Mouse (Mus musculus) limb, embryonic 10.5 days (tissue): ENCODE data around the gene Ift140. TPM values are rescaled to one million over a fixed set of nuclear protein-coding genes. Genes with fewer than 3 reads are reported as not detected.
A peak's percentile ranks its signal among the peaks of the same experiment; 100 is the strongest.
"Not testable (repeated sequence)": the region's sequence is repeated elsewhere in the genome, so short reads cannot be mapped to it uniquely, and the experiment has no call there.

Experiments
- DNase-seq: peaks from one replicate; pipeline ENCODE4 v3.0.0-alpha.2; 2017; ENCODE audit warnings: low spot score
- H3K27ac ChIP-seq: fragments of 300-500 bp; sonication (generic); 2 replicates; pipeline ENCODE4 v1.5.1; 2016; ENCODE audit warnings: mild to moderate bottlenecking
- H3K27me3 ChIP-seq: fragments of 300-500 bp; sonication (generic); 2 replicates; pipeline ENCODE4 v1.6.1; 2016; ENCODE audit warnings: low read depth, mild to moderate bottlenecking; ENCODE audit not compliant: poor library complexity, severe bottlenecking
- H3K36me3 ChIP-seq: fragments of 300-500 bp; sonication (generic); 2 replicates; pipeline ENCODE4 v1.6.1; 2016; ENCODE audit warnings: mild to moderate bottlenecking, moderate library complexity
- H3K4me1 ChIP-seq: fragments of 300-500 bp; sonication (generic); 2 replicates; pipeline ENCODE4 v1.6.1; 2016
- H3K4me3 ChIP-seq: fragments of 300-500 bp; sonication (generic); 2 replicates; pipeline ENCODE4 v1.5.1; 2016; ENCODE audit warnings: mild to moderate bottlenecking, moderate library complexity
- H3K9me3 ChIP-seq: fragments of 300-500 bp; sonication (generic); replicated peaks from 2 replicates; pipeline ENCODE4 v1.6.1; 2016; ENCODE audit warnings: mild to moderate bottlenecking
- WGBS: fragments of 180-500 bp; shearing (Covaris S2); methylation state at CpG from one replicate; pipeline ENCODE4 v1.1.7; 2016; 5-methylcytosine and 5-hydroxymethylcytosine counted together
- polyA plus RNA-seq: library from polyadenylated mRNA; unstranded; fragments of >200 nt; fragmentation: Nextera tagmentation; extraction: Ambion mirVana; gene quantifications from 2 replicates; pipeline ENCODE4 v1.2.1, GENCODE M21; 2016

Ift140 gene
- polyA plus RNA-seq, 1 experiment from 2014 or later, result 30.0 TPM

DNA sequence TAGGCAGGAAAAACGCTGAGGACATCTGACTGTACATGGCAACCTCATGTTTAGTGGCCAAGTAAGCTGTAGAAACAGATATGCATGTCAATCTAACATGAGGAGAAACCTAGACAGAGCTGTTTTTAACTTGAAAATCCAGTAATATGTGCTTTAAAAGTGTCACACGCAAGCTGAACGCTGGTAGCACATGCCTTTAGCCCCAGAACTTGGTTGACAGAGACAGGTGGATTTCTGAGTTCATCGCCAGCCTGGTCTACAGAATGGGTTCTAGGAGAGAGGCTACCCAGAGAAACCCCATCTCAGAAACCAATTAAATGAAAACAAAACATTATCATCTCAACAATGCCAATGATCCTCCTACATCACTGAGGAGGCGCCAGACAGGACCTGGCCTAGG lies 95.3 kb downstream of the Ift140 start:
- Histone ChIP-seq H3K4me3 (no peak overlapping the region), H3K27ac (no peak overlapping the region), H3K27me3 (no peaks in the 10 kb centered on the region), H3K9me3 (no peaks in the 10 kb centered on the region), H3K4me1 (peaks cover 13% of the 10 kb centered on the region), H3K36me3 (peaks cover 81% of the 10 kb centered on the region)
- no peak for DNase-seq
- 95% methylated on average over 5 of the region's 5 CpGs for WGBS

DNA sequence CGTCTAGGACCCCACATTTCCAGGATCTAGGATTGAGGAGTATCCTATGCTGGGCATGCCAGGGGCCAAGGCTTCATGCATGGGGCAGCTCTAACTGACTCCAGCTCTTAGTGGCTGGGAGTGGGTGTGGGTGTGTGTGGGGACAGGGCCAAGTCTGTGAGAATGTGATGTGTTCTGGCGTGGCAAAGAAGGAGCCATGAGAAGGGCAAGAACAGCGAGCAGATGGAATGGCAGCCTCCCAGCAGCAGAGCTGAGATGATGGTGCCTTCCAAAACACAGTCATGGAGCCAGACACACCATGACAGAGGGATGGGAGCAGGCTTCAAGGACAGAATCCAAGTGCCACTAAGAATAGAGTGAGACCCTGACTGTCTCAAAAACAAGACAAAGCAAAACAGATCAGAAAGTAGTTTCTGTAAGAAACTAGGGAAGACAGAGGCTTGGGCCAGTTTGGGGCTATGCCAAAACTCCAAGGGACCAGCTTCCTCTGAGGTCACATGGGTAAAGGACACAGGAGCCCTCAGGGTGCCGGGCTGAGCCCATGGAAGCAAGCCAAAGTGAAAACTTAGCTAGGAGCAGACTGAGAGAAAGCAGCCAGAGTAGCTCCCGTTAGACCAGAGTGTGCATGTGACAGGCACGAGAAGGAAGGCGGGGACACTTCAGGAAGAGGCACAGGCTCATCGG lies 96.0 kb downstream of the Ift140 start:
- Histone ChIP-seq H3K36me3 (peaks cover 75% of the 10 kb centered on the region), H3K27me3 (no peaks in the 10 kb centered on the region), H3K4me3 (no peak overlapping the region), H3K27ac (no peak overlapping the region), H3K4me1 (peaks cover 16% of the 10 kb centered on the region), H3K9me3 (no peaks in the 10 kb centered on the region)
- no peak for DNase-seq
- WGBS, result 87% methylated on average over 8 of the region's 8 CpGs

DNA sequence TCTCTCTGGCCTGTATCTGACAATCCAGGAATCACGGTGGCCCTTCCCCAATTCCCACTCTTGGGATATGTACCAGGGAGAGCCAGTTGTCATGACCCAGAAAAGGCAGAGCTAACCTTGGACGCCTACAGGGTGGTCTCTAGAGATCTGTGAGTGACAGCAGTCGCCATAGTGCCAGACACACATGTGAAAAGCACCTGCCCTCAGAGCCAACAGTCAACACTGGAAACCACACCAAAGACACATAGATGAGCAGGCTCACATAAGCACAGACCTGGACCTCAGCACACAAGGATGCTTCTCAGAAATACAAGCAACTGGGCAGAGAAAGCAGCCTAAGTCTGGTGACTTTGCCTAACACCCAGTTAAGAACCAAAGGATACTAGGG lies 96.5 kb downstream of the Ift140 start:
- H3K27me3 ChIP-seq, result no peaks in the 10 kb centered on the region
- H3K36me3 ChIP-seq, result peaks cover 69% of the 10 kb centered on the region
- no peak for DNase-seq
- 89% methylated on average over 3 of the region's 3 CpGs for WGBS
- H3K4me1 ChIP-seq, result peaks cover 16% of the 10 kb centered on the region
- H3K27ac ChIP-seq, result no peak overlapping the region
- H3K9me3 ChIP-seq, result no peaks in the 10 kb centered on the region
- no peak overlapping the region for H3K4me3 ChIP-seq

DNA sequence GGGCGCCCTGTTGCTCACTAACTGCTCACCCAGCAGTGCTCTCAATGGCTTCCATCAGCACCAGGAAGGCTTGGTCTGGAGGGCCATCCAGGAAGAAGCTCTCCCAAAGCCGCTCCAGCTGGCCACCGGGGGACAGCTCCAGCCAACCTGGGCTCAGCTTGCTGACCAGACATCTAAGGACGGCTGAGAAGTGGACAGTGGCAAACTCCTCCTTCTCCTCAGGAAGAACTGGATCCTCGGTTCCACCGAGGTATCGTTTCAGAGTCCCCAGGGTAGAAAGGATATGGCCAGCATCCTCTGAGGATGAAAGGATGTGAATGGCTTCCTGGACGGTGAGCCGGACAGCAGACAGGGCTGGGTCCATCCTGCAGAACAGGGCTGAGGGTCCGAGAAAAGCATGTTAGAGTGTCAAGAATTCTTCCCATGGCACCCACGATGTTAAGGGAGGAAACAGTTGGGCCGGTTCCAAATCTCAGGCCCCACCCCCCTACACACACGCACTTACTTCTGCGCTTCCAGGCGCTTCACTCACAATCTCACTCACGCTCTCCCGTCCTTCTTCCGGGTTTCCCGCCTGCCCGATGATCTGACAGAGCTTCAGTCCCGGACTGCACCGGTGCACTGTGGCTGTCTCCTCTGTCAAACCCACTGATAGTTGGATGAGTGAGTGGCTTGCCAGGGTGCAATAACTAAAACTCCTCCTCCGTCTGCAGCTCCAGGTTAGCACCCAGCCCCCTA lies 99.2 kb downstream of the Ift140 start:
- Histone ChIP-seq H3K4me3 (peak overlapping the region; percentile 66), H3K4me1 (peaks cover 16% of the 10 kb centered on the region), H3K27me3 (no peaks in the 10 kb centered on the region), H3K27ac (peak overlapping the region; percentile 94), H3K9me3 (no peaks in the 10 kb centered on the region), H3K36me3 (peaks cover 43% of the 10 kb centered on the region)
- 10% methylated on average over 23 of the region's 23 CpGs for WGBS
- peak; percentile 34 for DNase-seq

GRCm38 (mm10) chr17:25115664-25116432 lies 100.0 kb downstream of the Ift140 start, which contains the start of gene Telo2:
TSS of gene Telo2 (minus strand) at chr17:25115967.
- Histone ChIP-seq H3K9me3 (no peaks in the 10 kb centered on the region), H3K4me3 (peak within 1 kb of the TSS; percentile 66), H3K36me3 (peaks cover 35% of the 10 kb centered on the region), H3K27me3 (no peaks in the 10 kb centered on the region), H3K4me1 (peaks cover 16% of the 10 kb centered on the region), H3K27ac (peak within 1 kb of the TSS; percentile 94)
- DNase-seq, result peak; percentile 91
- 7% methylated on average over 40 of the region's 40 CpGs for WGBS

DNA sequence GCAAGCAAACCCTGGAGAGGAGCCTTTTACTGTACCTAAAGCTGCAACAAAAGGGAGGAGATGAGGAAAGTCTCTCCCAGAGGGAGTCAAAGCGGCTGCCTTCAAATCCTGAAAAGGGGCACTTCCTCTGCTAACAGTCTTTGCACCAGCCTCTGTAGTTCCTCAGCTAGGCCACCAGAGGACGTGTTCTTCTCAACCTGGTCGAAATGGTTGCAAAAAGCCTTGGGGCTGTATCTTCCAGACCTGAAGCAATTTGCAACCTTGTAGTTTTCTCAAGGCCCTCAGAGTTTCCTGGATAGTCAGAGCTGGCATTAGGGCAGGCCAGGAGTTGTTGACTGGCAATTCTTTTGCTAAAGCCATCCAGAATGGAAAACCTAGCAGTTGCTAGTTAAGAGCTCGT lies 101.4 kb downstream of the Ift140 start:
- Histone ChIP-seq H3K4me1 (peaks cover 16% of the 10 kb centered on the region), H3K4me3 (no peak overlapping the region)

DNA sequence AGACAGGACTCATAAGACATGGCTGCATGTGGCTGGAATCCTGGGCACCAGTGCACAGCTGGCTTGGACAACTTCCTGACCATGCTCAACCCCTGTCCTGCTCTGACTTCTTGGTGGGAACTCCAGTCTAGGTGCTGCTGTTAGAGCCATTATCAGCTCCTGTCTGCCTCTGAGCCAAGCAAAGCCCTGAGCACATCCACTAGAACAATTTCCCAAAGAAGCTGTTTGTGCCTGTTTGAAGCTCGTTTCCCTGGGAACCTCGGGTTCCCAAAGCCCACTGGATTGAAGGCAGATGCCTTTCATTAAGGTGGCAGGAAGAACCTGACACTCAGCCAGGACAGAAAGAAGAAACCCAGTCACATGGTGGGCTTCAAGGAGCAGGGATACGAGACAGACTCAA lies 104.5 kb downstream of the Ift140 start, which contains the start of gene Ptx4:
Gene Ptx4 (plus strand): TSS at position 355 of the 400 bp plus-strand sequence.
- Histone ChIP-seq H3K27me3 (peaks cover 5% of the 10 kb centered on the region; the same call in 1 of the 2 replicates), H3K27ac (peak within 1 kb of the TSS; percentile 17; the same call in 1 of the 2 replicates), H3K4me1 (peaks cover 8% of the 10 kb centered on the region; the same call in 1 of the 2 replicates), H3K36me3 (no peaks in the 10 kb centered on the region), H3K4me3 (no peak within 1 kb of the TSS), H3K9me3 (no peaks in the 10 kb centered on the region)
- no peak for DNase-seq
- WGBS, result 15% methylated on average over 3 of the region's 3 CpGs

More for the DNA sequence above, 101.4 kb downstream of the Ift140 start:
- 40% methylated on average over 4 of the region's 4 CpGs for WGBS
- H3K27me3 ChIP-seq, result no peaks in the 10 kb centered on the region
- no peaks in the 10 kb centered on the region for H3K9me3 ChIP-seq
- H3K27ac ChIP-seq, result no peak overlapping the region
- H3K36me3 ChIP-seq, result peaks cover 21% of the 10 kb centered on the region
- DNase-seq, result no peak

- Histone ChIP-seq H3K9me3 (no peaks in the 10 kb centered on the region), H3K4me3 (no peak overlapping the region), H3K27me3 (peaks cover 5% of the 10 kb centered on the region; the same call in 1 of the 2 replicates), H3K27ac (no peak overlapping the region), H3K36me3 (no peaks in the 10 kb centered on the region), H3K4me1 (no peaks in the 10 kb centered on the region)
- 32% methylated on average over 7 of the region's 7 CpGs for WGBS
- DNase-seq, result no peak
These were observed 108.1 kb downstream of the Ift140 start for GRCm38 (mm10) chr17:25123979-25124378.

DNA sequence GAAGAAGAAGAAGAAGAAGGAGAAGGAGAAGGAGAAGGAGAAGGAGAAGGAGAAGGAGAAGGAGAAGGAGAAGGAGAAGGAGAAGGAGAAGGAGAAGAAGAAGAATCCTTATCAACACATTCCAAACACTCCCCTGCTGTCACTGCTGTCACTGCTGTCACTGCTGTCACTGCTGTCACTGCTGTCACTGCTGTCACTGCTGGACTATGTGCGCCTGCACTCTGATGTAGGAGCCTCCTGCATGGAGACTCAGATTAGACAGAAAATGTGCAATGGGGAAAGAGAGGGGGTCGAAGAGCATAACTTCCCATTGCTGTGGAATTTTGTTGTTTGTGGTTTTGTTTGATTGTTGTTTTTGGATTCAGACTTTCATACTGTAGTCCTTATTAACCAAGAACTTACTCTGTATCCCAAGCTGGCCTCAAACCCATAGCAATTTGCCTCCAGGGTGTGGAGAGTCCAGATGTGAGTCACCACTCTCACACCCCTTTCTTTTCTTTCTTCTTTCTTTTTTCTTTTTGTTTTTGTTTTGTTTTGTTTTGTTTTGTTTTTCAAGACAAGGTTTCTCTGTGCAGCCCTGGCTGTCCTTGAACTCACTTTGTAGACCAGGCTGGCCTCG lies 109.7 kb downstream of the Ift140 start:
- DNase-seq, H3K4me1 ChIP-seq, H3K4me3 ChIP-seq, H3K9me3 ChIP-seq, H3K36me3 ChIP-seq, H3K27me3 ChIP-seq, H3K27ac ChIP-seq: not testable (repeated sequence)
- 81% methylated on average over 3 of the region's 3 CpGs for WGBS

- Histone ChIP-seq H3K4me3 (no peak overlapping the region), H3K9me3 (no peaks in the 10 kb centered on the region), H3K4me1 (no peaks in the 10 kb centered on the region), H3K27me3 (peaks cover 5% of the 10 kb centered on the region; the same call in 1 of the 2 replicates), H3K36me3 (no peaks in the 10 kb centered on the region), H3K27ac (no peak overlapping the region)
- WGBS, result 76% methylated on average over 8 of the region's 8 CpGs
- DNase-seq, result no peak
These were observed 111.2 kb downstream of the Ift140 start for GRCm38 (mm10) chr17:25127079-25127478.

DNA sequence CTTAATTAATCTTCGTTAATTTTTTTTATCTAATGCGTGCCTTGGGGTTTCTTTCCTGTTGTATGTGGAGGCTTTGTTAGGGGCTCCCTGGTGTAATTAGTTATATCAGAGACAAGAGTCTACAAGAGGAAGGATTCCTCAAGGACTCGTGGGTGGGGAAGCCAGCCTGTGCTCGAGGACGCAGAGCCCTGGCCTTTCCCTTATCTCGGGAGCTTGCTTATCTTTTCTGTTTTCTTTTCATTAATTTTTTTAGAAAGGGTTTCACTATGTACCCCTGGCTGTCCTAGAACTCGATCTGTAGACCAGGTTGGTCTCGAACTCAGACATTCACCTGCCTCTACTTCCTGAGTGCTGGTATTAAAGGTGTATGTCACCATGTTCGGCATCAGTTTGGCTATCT lies 111.8 kb downstream of the Ift140 start:
- H3K9me3 ChIP-seq, result no peaks in the 10 kb centered on the region
- H3K27me3 ChIP-seq, result peaks cover 3% of the 10 kb centered on the region; the same call in 1 of the 2 replicates
- no peaks in the 10 kb centered on the region for H3K36me3 ChIP-seq
- H3K27ac ChIP-seq, result no peak overlapping the region
- H3K4me1 ChIP-seq, result no peaks in the 10 kb centered on the region
- 79% methylated on average over 9 of the region's 9 CpGs for WGBS
- no peak overlapping the region for H3K4me3 ChIP-seq
- DNase-seq, result no peak

DNA sequence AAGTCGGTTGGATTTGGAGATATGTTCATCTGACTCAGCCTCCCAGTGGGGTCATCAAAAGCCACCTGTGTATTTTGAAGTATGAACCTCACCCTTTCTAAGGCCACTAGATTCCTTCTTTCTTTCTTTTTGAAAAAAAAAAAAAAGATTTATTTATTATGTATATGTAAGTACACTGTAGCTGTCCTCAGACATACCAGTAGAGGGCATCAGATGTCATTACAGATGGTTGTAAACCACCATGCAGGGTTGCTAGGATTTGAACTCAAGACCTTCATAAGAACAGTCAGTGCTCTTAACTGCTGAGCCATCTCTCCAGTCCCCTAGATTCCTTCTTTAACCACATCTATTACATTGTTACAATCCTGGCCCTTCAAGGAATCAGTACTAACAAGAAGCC lies 114.2 kb downstream of the Ift140 start:
- WGBS, result 88% methylated on average over 1 of the region's 1 CpGs
- DNase-seq, result no peak
- Histone ChIP-seq H3K36me3 (no peaks in the 10 kb centered on the region), H3K27me3 (no peaks in the 10 kb centered on the region), H3K27ac (no peak overlapping the region), H3K9me3 (no peaks in the 10 kb centered on the region), H3K4me3 (no peak overlapping the region), H3K4me1 (peaks cover 11% of the 10 kb centered on the region)
